Mouse (Mus musculus) liver, embryonic 14.5 days (tissue): ENCODE data around the gene Sh3d19. TPM values are rescaled to one million over a fixed set of nuclear protein-coding genes. Genes with fewer than 3 reads are reported as not detected.
A peak's percentile ranks its signal among the peaks of the same experiment; 100 is the strongest.

ENCODE experiments used
- ATAC-seq: fragments of 200-750 bp; cut with Nextera tagmentation; 2 replicates; pipeline ENCODE4 v1.8.0; 2017; ENCODE audit warnings: moderate number of reproducible peaks, mild to moderate bottlenecking, moderate library complexity; ENCODE audit not compliant: insufficient read depth
- DNase-seq, 3 experiments: peaks; one replicate each; pipeline ENCODE4 v3.0.0-alpha.2; 2012 to 2013; ENCODE audit warnings: low read depth in 3 of 3, low spot score in 3 of 3
- H3K27ac ChIP-seq: fragments of 300-500 bp; sonication (generic); 2 replicates; pipeline ENCODE4 v1.5.1; 2014; ENCODE audit warnings: moderate library complexity, mild to moderate bottlenecking, control low read depth, inconsistent platforms
- H3K27me3 ChIP-seq: fragments of 300-500 bp; sonication (generic); 2 replicates; pipeline ENCODE4 v1.6.1; 2014; ENCODE audit warnings: mild to moderate bottlenecking, low read length, moderate library complexity; ENCODE audit not compliant: control insufficient read depth, insufficient read depth
- H3K36me3 ChIP-seq: fragments of 300-500 bp; sonication (generic); replicated peaks from 2 replicates; pipeline ENCODE4 v1.6.1; 2014; ENCODE audit warnings: low read depth; ENCODE audit not compliant: control insufficient read depth, insufficient read depth
- H3K4me1 ChIP-seq, 2 experiments: fragments of 200-500 bp in 1 of 2; fragments of 300-500 bp in 1 of 2; sonication (generic) in 1 of 2; replicated peaks; 2 replicates each; pipeline ENCODE4 v1.6.1; 2012 to 2014; ENCODE audit warnings: antibody characterized with exemption in 1 of 2, inconsistent platforms in 1 of 2, low read length in 1 of 2; ENCODE audit not compliant: control insufficient read depth in 2 of 2, insufficient read depth in 2 of 2
- H3K4me2 ChIP-seq: fragments of 300-500 bp; sonication (generic); 2 replicates; pipeline ENCODE4 v1.6.1; 2014; ENCODE audit warnings: low read depth, mild to moderate bottlenecking, control low read depth, moderate library complexity
- H3K4me3 ChIP-seq, 2 experiments: fragments of 200-500 bp in 1 of 2; fragments of 300-500 bp in 1 of 2; sonication (generic) in 1 of 2; 2 replicates each; pipeline ENCODE4 v1.5.1; 2012 to 2014; ENCODE audit warnings: low read depth in 2 of 2, low read length in 2 of 2, mild to moderate bottlenecking in 2 of 2, control low read depth in 1 of 2, inconsistent platforms in 1 of 2, moderate library complexity in 1 of 2; ENCODE audit not compliant: insufficient read depth in 1 of 2
- H3K9ac ChIP-seq: fragments of 300-500 bp; sonication (generic); replicated peaks from 2 replicates; pipeline ENCODE4 v1.6.1; 2014; ENCODE audit warnings: mild to moderate bottlenecking, control low read depth, moderate library complexity
- H3K9me3 ChIP-seq: fragments of 300-500 bp; sonication (generic); 2 replicates; pipeline ENCODE4 v1.6.1; 2016; ENCODE audit warnings: low read length, mixed read lengths; ENCODE audit not compliant: control insufficient read depth
- CTCF ChIP-seq: IDR thresholded peaks from 2 replicates; pipeline ENCODE4 v1.5.1; 2016; ENCODE audit warnings: antibody characterized with exemption, low read depth, control low read depth
- EP300 ChIP-seq: IDR thresholded peaks from 2 replicates; pipeline ENCODE4 v1.6.1; 2016; ENCODE audit warnings: antibody characterized with exemption, low read depth
- WGBS: fragments of 180-500 bp; shearing (Covaris S2); extraction: QIAGEN DNeasy Blood & Tissue Kit; methylation state at CpG from one replicate; pipeline ENCODE4 v1.1.7; 2014; ENCODE audit not compliant: insufficient replicate concordance; 5-methylcytosine and 5-hydroxymethylcytosine counted together
- polyA plus RNA-seq, 2 experiments: library from polyadenylated mRNA; depleted of rRNA in 1 of 2; stranded (reverse) in 1 of 2; unstranded in 1 of 2; fragments of >200 nt; fragmentation: Nextera tagmentation in 1 of 2; extraction: Ambion mirVana in 1 of 2; gene quantifications; 2 replicates each; pipeline versions ENCODE4 v1.2.1 to v1.2.3; 2012 to 2014

Sh3d19 gene
- polyA plus RNA-seq, 2 experiments: 5.5 to 6.3 TPM

DNA sequence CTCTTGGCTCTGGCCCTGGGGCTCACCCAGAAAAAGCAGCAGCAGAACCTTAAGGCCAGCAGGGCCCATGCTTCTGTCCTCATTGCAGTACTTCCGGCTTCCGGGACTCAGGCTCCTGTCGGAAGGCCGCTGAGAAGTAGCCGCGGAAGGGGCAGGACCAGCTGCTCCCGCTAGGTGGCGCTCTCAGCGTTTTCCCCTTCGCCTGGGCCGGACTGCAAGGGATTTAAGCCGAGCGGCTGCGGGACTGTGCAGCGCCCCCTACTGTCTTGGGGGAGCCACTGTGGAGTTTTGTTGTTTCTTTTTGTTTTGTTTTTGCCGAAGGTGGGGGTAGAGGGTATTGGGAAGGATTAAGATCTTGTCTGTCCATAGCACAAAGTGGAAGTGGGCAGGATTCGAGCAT is 31.5 kb downstream of the Sh3d19 start, which contains the start of gene Prss48:
TSS of gene Prss48 (minus strand) at position 69 of the 400 bp plus-strand sequence.
- TF ChIP-seq CTCF: peak; percentile 78
- no peak for TF ChIP-seq EP300
- 75% methylated on average over 17 of the region's 17 CpGs for WGBS
- ATAC-seq (no peak), DNase-seq (peak in 1 of 3 experiments; percentile 12)
- Histone ChIP-seq H3K36me3 (no peaks in the 10 kb centered on the region), H3K4me1 (peaks cover 11 to 12% of the 10 kb centered on the region in 2 experiments), H3K4me2 (peak within 1 kb of the TSS; percentile 16; the same call in 1 of the 2 replicates), H3K27ac (peak within 1 kb of the TSS; percentile 36), H3K4me3 (no peak within 1 kb of the TSS), H3K27me3 (no peaks in the 10 kb centered on the region), H3K9ac (no peak within 1 kb of the TSS), H3K9me3 (no peaks in the 10 kb centered on the region)

GRCm38 (mm10) chr3:86002940-86003339 is 32.0 kb downstream of the Sh3d19 start:
- Histone ChIP-seq H3K9me3 (no peaks in the 10 kb centered on the region), H3K36me3 (no peaks in the 10 kb centered on the region), H3K9ac (no peak overlapping the region), H3K4me2 (no peak overlapping the region), H3K4me3 (no peak overlapping the region), H3K27me3 (no peaks in the 10 kb centered on the region), H3K27ac (no peak overlapping the region), H3K4me1 (peaks cover 11 to 12% of the 10 kb centered on the region in 2 experiments)
- ATAC-seq (no peak), DNase-seq (no peak)
- TF ChIP-seq EP300 (no peak), CTCF (no peak)
- WGBS: 76% methylated on average over 5 of the region's 5 CpGs

DNA sequence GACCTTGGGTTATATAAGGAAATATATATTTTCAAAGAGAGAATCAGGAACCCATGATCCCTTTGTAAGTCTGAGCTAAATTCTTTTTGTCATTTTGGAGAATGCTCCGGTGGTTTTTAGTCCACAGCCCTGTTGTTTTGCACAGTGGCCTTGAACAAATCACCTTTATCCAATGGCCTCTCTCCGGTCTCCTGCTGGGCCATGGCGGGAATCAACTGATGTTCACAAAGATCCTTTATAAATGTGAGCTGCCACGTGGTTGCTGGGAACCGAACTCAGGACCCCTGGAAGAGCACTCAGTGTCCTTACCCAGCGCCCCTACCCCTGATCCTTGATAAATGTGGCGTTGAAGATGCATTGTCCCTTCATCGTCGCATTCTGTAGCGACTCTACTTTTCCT is 33.8 kb downstream of the Sh3d19 start:
- WGBS: 85% methylated on average over 10 of the region's 10 CpGs
- H3K36me3 ChIP-seq: no peaks in the 10 kb centered on the region
- no peaks in the 10 kb centered on the region for H3K9me3 ChIP-seq
- no peak overlapping the region for H3K4me3 ChIP-seq
- H3K9ac ChIP-seq: no peak overlapping the region
- no peak overlapping the region for H3K4me2 ChIP-seq
- H3K4me1 ChIP-seq: peaks cover 11 to 12% of the 10 kb centered on the region in 2 experiments
- H3K27ac ChIP-seq: no peak overlapping the region
- ATAC-seq (no peak), DNase-seq (no peak)
- no peaks in the 10 kb centered on the region for H3K27me3 ChIP-seq
- TF ChIP-seq EP300 (no peak), CTCF (no peak)

DNA sequence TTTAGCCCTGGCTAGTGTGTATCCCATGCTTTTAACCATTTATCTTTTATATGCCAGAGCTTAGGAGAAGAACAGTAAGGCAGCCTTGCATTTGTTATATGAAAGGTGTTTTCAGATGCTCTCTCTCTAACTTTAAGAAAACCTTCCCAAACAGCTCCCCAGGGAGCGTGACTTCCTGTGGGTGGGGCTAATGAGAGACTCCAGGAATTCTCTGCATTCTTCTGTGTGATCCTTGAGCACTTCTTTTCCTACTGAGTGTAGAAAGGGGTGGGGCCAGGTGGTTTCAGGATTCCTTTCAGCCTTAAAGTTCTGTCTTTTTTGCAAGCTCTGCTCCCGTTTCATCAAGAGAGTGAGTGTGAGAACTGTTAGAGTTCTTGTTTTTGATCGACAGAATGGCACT is 39.7 kb downstream of the Sh3d19 start:
- no peaks in the 10 kb centered on the region for H3K36me3 ChIP-seq
- 56% methylated on average over 3 of the region's 3 CpGs for WGBS
- DNase-seq: no peak
- no peaks in the 10 kb centered on the region for H3K9me3 ChIP-seq
- H3K4me2 ChIP-seq: no peak overlapping the region
- TF ChIP-seq EP300: no peak
- TF ChIP-seq CTCF: no peak
- H3K27me3 ChIP-seq: no peaks in the 10 kb centered on the region
- no peak overlapping the region for H3K9ac ChIP-seq
- H3K4me3 ChIP-seq: no peak overlapping the region
- no peaks in the 10 kb centered on the region; a peak in 1 of 4 replicates for H3K4me1 ChIP-seq
- no peak overlapping the region for H3K27ac ChIP-seq
- no peak for ATAC-seq

GRCm38 (mm10) chr3:86011373-86011772 is 40.5 kb downstream of the Sh3d19 start:
- WGBS: 69% methylated on average over 6 of the region's 6 CpGs
- no peak overlapping the region for H3K4me3 ChIP-seq
- no peaks in the 10 kb centered on the region for H3K36me3 ChIP-seq
- no peaks in the 10 kb centered on the region for H3K9me3 ChIP-seq
- no peak overlapping the region for H3K9ac ChIP-seq
- TF ChIP-seq EP300 (no peak), CTCF (no peak)
- ATAC-seq (no peak), DNase-seq (no peak)
- H3K4me1 ChIP-seq: no peaks in the 10 kb centered on the region; a peak in 1 of 4 replicates
- no peak overlapping the region for H3K27ac ChIP-seq
- H3K4me2 ChIP-seq: no peak overlapping the region
- H3K27me3 ChIP-seq: no peaks in the 10 kb centered on the region
